Mouse (Mus musculus) limb, embryonic 11.5 days (tissue): ENCODE results near the gene Spaca3. TPM values are rescaled to one million over a fixed set of nuclear protein-coding genes. Genes with fewer than 3 reads are reported as not detected.

Experiments
- polyA plus RNA-seq: library from polyadenylated mRNA; unstranded; fragments of >200 nt; fragmentation: Nextera tagmentation; extraction: Ambion mirVana; gene quantifications from 2 replicates; pipeline ENCODE4 v1.2.1, GENCODE M21; 2014

The Spaca3 gene
- polyA plus RNA-seq, 1 experiment from 2014 or later, result not detected

Other genes starting within 250 kb of the Spaca3 start
- gene Myo1d, start 78.3 kb upstream of the Spaca3 start, polyA plus RNA-seq, result 6.2 TPM in 2 replicates
- gene Tmem98, start 48.2 kb upstream of the Spaca3 start, polyA plus RNA-seq, result 146 and 152 TPM in 2 replicates